Mouse (Mus musculus) neural tube, embryonic 10.5 days (tissue): Measurements from ENCODE around the gene Gng10.

Experiments used
- DNase-seq: peaks from one replicate; pipeline ENCODE4 v3.0.0-alpha.2; 2017; ENCODE audit warnings: low spot score; ENCODE audit errors: extremely low spot score

Gene Gng10

GRCm38 (mm10) chr4:59034918-59035785 is at the start of gene Gng10:
Gene Gng10 (plus strand): TSS chr4:59035088.
- DNase-seq, result peak; percentile 76

GRCm38 (mm10) chr4:58985157-58985648 is 49.7 kb upstream of the Gng10 start:
- DNase-seq, result peak; percentile 87

GRCm38 (mm10) chr4:58986540-58987190 is 48.2 kb upstream of the Gng10 start, which contains the start of gene Ptgr1:
Gene Ptgr1 (minus strand): TSS chr4:58987119.
- DNase-seq, result peak; percentile 85

- no peak for DNase-seq
Observed at GRCm38 (mm10) chr4:58989303-58989898, 45.5 kb upstream of the Gng10 start.

GRCm38 (mm10) chr4:58990609-58991434 is 44.1 kb upstream of the Gng10 start:
- no peak for DNase-seq

GRCm38 (mm10) chr4:58992195-58992594 is 42.7 kb upstream of the Gng10 start:
- DNase-seq, result no peak

GRCm38 (mm10) chr4:58994762-58995161 is 40.1 kb upstream of the Gng10 start, which contains the start of gene Dnajc25:
Gene Dnajc25 (plus strand): TSS chr4:58995062.
- no peak for DNase-seq

- no peak for DNase-seq
Observed at GRCm38 (mm10) chr4:58995251-58995693, 39.6 kb upstream of the Gng10 start.

DNA sequence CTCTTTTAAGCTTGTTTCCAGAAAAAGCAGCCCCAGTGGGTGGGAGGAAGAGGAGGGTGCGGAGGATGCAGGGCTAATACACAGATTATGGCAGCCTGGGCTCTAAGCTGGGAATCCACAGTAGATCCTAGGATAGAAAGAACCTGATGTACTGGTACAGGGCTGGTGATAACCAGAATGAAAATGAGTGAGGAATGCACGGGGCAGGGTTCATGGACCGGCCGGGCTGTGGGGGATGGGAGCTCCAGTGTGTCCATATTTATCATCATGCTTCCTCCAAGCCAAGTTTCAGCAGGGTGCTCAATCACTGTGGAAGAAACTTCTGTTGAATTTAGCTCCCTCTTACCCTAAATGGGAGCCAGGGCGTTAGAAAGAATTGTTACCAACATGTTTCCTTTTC is 37.8 kb upstream of the Gng10 start:
- no peak for DNase-seq

DNA sequence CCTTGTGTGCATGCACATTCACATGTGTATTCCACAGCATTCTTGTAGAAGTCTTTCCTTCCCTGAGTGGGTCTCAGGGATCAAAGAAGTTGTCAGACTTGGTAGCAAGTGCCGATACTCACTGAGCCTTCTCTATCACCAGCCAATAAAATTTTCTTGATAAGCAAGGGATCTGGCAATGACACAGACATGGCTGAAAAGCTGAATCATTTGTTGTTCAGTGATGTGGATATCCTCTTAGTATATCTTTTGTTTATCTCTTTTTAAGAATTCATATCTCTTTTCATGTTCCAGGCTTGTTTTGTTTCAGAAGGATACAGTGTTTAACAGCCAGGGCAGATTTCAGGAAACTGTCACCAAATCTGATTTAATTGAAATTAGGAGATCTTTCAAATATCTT is 36.2 kb upstream of the Gng10 start:
- DNase-seq, result no peak

GRCm38 (mm10) chr4:58999686-59000085 is 35.2 kb upstream of the Gng10 start:
- DNase-seq, result peak; percentile 66

- no peak for DNase-seq
Observed at GRCm38 (mm10) chr4:59000614-59001013, 34.3 kb upstream of the Gng10 start.

GRCm38 (mm10) chr4:59002948-59003805 is 31.7 kb upstream of the Gng10 start, which contains the start of gene Gm20503:
Gene Gm20503 (plus strand): TSS chr4:59003210.
- peak; percentile 92 for DNase-seq

- no peak for DNase-seq
Observed at GRCm38 (mm10) chr4:59003806-59004200, 31.1 kb upstream of the Gng10 start.

DNA sequence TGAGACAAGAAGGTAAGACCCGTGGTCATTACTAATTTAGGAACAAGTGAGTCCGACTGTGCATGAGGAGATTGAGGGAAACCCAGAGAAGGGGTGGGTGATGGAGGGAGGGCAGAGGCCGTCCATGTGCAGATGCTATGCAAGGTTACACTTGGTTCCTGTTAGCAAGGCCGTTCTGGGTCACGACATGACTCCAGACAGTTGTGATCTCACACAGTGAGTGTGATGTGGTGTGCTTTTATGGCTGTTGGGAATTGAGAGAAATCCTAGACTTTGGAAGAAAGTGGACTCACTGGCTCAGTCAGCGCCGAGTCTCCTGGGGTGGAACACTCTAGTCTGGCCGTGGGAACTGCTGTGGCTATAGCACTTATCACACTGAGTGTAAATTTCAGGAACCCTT is 28.7 kb upstream of the Gng10 start:
- DNase-seq, result peak; percentile 35

DNA sequence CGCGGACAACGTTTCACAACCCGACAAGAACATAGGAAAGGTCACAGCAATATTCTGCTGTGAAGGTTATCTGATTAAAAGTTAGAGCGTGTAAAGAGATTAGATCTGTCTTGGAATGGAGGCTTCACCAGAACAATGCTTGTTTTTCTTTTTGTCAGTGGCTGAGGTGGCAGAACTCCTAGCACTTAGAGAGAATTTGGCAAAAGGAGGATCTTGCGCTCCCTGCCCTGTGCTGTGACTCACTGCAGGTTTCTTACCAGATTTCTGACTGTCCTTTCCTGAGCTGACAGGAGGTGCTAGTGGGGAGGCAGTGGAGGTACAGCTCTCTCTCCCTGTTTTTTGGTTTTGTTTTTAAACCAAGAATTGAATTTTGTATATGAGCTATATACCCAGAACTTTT is 27.9 kb upstream of the Gng10 start:
- no peak for DNase-seq

DNA sequence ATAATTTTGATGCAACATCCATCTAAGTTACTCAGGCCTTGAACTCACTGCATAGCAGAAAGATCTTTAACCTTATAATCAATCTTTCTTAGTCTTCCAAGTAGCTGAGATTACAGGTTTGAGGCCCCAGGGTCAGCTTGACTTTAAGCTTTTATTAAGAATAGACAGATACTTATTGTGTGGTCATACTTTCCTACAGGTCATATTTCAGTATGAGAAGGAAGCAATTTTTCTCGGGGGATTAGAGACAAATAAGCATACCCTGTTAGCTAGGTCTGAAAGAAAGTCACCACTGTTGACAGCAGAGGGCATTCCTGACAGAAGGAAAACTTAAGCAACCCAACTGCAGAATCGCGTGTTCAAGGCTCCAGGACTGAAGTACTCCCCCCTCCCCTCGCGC is 26.9 kb upstream of the Gng10 start:
- DNase-seq, result no peak

DNA sequence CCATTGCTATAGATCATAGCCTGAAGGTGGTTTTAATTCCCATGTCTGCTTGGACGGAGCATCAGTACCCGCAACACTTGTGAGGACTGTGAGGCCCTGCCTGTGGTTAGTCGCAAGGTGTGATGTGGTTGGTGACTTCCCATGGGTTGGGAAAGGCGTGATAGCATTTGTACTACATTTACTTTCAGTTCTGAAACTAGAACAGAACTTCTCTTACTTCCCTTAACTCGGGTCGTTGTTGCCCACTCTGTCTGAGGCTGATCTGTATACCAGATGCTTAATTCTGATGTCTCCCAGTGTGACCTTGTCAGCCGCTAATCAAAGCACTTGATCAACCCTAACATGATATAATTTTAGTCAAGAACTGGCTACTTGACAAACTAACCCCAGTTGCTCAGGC is 25.7 kb upstream of the Gng10 start:
- no peak for DNase-seq

DNA sequence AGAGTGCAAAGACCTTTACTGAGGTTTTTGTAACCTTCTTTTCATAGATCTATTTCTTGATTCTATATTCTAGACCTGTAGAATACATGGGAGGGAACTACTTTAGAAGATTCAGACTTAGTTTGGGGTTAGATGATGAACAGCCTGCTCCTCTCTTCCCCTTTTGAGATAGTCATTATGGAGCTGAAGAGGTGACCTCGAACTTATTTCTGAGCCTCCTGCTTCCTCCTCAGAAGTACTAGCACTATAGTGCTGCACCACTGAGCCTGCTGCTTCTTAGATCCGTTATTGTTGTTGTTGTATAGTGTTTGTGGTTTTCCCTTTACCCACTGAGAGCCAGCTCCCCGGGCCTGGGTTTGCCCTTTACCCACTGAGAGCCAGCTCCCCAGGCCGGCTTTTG is 25.2 kb upstream of the Gng10 start:
- DNase-seq, result no peak

DNA sequence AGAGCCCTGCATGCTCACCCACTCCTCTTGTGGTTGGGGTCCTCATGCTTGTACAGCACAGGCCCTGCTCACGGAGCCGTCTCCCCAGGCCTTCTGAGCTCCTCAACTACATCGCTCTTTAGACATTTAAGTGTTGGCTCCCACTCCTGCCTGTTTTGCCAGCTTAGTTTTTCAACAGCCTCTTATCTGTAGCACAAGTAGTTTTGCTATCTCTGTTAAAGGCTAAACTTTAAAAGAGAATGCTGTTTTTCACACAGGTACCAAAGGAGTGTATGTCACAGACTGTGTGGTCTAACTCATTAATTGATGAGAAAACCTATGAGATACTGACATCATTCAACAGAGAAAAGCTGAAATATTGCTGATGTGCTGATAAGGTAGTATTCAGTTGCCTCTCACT is 23.4 kb upstream of the Gng10 start:
- no peak for DNase-seq
